Mouse (Mus musculus) naive thymus-derived CD4-positive, alpha-beta T cell, adult 2 months (primary cell): ENCODE measurements at regions not wholly inside any gene's neighbourhood (a gene's known extent, or its start where the extent isn't known, plus 50 kb on each side); places are given as distances from the start of the nearest gene placed in this dataset.

Experiments used
- DNase-seq: peaks from one replicate; pipeline ENCODE4 v3.0.0-alpha.2; 2011; ENCODE audit warnings: low read depth

DNA sequence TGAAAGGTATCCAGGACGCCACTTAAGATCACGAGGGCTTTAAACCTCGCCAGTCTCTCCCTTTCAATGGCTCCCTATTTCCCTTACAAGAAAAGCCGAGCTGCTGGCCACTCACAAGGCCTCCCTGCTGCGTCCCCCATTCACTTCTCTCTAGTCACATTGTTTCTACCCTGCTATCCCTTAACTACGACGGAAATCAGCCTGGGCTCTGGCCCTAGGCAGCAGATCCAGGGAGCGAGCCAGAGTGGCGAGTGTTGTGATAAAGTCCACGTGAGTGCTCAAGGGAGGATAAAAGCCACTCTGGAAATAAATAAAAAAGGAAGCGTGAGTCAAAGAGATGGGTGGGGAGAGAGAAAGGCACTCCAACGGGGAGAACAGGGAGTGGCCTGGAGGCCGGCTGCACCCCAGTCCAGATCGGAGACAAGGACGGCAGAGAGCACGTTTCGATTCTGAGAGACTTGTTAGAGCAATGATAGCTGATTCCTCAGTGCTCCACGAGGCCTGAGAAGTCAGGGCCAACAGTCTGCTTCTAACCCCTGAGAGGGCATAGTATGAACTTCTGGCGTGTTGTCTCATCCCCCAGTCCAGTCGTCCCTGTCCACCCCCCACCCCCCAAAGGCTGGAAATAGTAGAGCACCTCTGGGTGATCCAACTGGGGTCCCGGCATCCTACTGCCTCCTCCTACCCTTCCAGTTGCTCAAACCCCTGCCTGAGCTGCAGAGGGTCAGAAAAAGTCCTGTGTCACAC is 84.8 kb upstream of the Calm2 start:
- no peak for DNase-seq

DNA sequence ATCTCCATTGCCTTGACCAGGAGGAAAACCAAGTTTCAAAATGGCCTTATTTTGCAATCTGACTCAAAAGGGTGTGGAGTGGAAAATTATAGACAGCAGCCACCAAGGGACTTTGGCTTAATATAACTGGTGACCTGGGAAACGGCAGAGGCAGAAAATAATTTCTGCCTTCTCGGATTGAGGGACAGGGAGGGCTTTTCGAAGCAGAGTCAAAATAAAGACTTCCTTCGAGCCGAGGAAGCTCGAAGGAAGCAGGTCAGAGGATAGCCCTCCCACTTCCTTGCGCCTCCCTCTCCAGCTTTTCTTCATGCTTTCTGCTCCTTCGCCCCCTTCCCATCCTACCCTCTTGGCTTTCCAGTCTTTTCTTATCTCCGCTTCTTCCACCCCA is 85.4 kb upstream of the Calm2 start:
- DNase-seq, result no peak

DNA sequence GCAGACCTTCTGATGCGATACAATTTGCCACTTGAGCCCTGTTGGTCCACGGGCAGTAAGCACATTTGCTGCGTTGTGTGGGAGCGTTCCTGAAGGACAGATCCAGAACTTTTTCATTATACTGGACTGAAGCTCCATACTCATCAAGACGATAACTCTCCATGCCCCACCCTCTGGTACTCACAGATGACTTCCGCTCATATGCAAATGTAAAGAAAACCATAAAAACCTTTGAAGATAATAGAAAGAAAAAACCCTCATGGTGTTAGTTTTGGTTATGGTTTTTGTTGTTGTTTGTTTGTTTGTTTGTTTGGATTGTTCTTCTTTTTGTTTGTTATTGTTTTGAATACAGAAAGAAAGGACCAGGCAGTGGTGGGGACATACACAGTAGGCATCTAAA is 86.0 kb upstream of the Calm2 start:
- DNase-seq, result no peak

DNA sequence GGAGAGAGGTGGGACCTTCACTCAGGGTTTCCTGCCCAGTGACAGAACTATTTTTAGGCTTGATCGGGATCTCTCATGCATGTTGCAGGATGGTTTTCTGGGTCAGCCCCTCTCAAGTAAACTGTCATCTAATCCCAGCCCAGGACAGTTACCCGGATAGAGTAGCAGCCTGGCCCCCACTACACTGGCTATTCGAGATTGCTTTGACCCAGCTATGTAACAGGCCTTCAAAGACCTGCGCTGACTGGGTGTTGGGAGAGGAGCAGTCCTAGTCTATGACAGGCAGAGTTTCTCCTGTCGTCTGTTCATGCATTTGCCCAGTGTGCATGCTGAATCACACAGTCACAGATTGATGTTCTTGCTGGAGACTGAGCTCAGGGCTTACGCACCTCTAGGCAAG is 86.2 kb upstream of the Epcam start:
- no peak for DNase-seq

DNA sequence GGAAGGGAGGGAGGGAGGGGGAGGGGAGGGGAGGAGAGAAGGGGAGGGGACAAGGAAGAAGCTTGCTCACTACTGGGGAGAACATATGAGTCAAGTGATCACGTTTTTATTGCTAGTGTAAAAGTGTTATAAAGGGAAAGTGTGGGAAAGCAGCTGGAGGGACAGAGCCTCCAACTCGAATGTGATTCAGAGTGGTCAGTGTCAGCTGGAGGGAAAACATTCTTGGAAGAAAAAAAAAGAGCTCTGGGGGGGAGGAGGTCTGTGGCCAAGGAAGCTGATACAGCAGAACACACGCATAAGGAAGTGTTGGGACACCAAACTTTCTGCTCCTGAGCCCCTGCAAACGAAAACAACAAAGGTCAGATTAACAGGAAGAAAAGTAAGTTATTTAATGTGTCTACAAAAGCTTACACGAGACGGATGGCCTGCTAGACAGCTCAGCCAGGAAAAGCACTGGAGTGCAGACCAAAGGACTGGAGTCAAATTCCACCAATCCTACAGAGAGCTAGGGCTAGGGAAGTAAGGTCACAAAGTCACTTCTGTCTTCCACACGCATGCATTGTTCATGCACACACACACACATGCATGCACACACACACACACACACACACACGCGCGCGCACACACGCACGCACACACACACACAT is 85.1 kb upstream of the Epcam start:
- DNase-seq, result no peak

DNA sequence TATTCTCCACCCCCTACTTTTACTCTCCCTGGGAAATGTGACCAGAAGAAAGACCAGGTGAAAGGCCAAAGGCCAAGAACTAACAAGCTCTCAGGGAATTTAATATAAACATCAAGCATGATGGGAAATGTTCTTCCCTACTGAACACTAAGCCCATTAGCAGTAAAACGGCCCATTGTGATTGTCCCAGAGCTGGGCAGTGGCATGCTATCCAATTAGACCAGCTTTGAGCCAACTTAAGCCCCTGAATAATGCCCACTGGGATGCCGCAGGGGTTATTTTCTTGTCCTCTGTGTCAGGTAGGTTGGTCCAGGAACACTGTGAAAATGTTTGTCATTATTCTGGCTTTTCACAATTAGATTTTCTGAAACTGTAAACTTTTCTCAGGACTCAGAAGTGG is 81.2 kb upstream of the Epcam start:
- no peak for DNase-seq

DNA sequence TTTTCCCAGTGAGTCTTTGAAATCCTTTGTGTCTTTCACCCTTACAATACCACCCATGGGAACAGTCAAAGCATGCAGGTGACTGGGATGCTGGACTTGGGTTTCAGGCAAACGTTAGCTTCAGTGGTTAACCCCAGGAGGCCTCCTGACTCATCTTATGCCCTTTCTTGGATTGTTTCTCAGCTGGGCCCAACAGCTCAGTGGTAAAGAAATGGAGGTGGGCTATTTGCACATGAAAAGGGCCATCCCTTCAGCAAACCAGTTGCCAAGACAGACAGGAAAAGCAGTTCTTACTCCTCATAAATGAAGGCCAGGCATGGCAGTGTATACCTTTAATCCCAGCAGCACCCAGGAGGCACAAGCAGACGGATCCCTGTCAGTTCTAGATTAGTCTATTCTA is 77.4 kb upstream of the Epcam start:
- no peak for DNase-seq

DNA sequence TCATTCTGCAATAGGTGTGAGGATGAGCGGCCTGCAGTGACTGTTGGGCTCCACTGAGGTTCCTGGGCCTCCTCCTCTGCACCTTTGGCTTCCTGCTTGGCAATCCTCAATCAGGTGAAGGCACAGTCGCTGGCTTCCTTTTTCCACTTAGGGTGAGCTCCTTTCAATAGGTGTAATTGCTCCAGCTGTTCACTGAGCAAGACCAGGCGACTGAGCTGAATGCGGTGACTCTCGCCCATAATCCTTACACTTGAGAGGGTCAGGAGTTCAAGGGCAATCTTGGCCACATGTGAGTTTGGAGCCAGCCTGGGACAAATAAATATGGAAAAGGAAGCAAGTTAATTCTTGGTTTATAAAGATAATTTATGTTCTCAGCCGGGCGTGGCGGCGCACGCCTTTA is 76.1 kb upstream of the Epcam start:
- DNase-seq, result no peak

DNA sequence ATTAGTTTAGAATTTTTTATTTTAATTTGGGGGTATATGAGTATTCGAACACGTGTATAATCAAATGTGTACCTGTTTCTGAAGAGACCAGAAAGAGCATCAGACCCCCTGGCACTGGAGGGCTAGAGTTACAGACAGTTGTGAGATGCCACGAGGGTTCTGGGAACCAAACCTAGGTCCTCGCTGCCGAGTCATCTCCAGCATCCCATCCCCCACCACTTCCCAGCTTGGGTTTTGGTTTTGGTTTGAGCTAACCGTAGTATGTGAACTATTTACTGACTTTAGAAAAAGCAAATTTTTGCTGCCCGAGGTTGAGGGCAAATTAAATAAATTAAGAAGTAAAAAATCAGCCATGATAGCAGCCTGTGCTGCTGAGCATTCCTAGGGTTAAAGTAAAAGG is 74.9 kb upstream of the Epcam start:
- DNase-seq, result no peak

DNA sequence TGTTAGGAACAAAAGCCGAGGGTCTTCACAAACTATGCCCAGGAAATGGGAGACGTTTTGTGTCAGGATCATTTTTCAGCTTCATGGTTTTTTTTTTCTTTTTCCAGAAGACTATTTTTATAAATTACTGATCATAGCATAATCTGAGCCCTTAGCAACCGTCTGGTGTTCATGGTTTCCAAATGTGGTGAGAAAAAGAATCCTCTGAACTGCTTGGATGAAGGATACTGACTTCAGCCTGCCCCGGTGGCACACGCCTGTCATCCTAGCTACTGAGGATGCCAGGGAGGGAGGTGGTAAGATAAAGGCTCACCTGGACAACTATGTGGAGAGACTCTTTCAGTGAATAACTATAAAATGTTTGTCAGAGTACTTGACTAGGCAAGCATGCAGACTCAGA is 72.4 kb upstream of the Epcam start:
- DNase-seq, result no peak

DNA sequence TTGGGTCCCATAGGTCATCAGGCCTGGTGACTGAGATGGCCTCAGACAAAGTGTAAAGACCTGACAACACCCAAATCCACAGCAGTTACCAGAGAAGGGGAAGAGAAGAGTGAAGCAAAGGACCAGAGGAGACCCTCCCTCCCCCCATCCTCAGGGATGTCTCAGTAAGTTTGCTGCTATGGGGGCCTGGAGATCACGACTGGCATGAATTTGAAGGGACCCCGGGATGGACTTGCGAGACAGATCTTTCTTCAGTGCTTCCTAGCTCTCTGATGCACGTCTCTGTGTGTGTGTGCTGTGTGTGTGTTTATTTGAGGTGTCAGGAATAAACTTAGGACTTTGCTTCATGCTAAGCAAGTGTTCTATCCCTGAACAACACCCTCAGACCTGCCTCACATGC is 70.1 kb upstream of the Epcam start:
- no peak for DNase-seq

DNA sequence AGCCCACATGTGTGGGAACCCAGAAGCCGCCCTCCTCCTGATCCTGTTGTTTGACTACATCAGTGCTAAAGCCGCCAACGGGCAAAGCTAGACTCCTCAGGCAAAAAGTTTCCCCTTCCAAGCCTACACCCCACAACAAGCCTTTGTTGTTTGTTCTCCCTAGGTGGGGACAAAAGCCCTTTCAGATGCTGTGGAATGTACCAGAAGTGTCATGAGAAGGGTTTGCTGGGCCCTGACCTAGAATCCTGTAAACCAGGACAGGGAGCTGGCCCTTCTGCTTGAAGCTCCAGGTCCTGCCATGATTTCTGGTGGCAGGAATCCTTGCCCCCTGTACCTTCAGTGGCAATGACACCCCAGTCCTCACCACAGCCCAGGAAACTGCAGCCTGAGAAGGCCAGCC is 69.5 kb upstream of the Epcam start:
- no peak for DNase-seq

DNA sequence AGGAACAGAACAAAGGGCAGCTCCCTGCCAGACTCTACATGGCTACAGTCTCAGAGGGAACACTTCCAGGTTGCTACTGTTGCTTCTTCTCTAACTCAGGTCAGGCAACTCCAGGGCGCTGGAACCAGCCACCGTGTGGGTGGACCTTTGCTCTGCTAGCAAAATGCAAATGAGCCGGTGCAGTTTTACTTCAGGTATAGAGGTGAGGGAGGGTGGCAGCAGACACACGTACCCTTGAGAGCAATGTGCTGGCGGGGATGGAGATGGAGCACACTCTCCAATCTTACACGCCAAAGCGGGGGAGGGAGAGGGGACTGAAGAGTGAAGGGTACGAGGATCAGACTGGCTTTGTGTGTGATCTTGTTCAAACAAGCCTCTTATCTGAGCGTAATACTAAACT is 68.8 kb upstream of the Epcam start:
- DNase-seq, result no peak

DNA sequence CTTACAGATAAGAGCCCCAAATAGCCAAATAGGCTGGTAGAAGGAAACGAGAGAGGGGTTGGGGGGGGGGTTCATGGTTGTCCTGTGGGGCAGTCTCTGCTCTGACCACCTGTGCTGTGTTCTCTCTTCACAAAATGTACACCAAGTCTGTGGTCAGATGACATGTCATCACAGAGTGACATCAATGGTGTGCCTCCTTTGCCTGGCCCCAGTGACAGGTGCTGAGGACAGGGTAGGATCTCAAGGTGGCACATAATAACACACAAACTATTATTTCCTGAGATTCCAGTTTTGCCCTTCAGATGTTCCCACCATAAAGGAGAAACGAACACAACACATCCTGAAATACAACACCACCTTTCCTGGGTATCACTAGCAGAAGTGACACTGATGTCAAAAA is 68.3 kb upstream of the Epcam start:
- no peak for DNase-seq

DNA sequence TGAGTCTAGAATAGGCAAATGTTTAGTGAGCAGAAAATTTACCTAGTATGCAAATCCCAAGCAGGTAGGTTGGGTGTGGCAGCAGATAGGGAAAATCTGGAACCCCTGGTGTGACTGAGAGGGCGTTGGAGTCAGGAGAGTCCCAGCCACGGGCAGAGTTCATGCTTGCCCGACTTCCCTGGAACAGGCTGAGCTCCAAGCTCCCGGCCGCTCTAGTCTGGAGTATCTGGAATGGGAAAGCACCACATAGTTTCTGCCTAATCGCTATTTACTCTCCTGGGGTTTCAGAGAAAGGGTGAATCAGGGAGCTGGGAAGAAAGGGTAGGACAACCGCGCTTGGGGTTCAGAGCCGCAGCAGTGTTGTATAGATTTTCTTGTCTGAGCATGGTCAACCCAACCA is 65.8 kb upstream of the Epcam start:
- DNase-seq, result no peak

DNA sequence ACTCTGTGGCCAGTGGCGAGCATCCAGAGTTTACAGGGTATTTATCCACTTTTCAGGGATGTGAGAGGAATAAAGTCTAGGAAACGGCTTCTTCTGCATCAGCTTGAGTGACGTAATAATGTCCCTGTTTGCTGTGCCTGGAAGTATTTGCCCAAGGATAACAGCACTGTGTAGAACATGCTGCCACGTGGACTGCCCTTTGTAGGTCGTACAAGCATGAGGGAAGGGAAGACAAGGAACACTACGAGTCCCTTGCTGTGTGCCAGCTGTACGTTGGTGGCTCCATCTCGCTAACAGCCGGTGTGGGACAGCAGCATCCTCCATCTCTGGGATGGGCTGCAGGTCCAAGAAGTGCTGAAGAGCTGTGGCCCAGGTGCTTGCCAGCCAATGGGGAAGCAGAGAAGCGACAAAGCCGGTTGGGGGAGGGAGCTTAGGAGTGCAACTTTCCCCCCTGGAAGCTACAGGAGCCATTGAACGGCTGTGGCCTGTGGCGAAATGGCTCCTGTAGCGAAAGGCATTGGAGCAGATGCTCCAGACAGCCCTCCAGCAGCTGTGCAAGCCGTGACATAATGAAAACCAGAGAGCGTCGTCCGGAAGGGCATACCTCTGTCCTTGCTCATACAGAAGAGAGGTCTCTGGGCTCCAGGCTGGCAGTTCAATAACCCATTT is 65.0 kb upstream of the Epcam start:
- DNase-seq, result no peak

DNA sequence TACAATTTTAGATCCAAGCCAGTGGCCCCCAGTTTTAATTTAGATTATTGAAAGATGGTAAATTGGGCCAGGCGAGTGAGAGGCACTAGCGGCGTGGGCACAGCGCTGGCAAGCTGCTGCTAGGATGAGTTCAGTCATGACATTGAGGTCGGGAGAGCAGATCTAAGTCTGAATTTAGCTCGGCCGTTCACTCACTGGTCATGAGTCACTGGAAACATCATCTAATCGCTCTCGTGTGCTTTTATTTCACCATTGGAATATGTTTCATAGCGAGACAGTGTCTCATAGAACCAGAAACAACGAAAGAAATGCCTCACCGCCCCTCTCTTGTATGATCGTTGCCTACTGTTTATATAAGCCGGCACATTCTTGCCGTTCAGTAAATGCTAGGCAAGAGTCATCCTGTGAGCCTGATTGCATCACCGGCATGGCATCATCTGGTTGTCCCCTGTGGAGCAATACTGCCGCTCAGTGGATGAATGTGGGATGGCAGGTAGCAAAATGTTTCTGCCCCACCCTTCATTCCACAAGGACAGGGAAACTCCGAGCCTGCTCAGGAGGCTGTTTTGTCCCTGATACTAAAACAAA is 64.3 kb upstream of the Epcam start:
- peak; percentile 92 for DNase-seq

DNA sequence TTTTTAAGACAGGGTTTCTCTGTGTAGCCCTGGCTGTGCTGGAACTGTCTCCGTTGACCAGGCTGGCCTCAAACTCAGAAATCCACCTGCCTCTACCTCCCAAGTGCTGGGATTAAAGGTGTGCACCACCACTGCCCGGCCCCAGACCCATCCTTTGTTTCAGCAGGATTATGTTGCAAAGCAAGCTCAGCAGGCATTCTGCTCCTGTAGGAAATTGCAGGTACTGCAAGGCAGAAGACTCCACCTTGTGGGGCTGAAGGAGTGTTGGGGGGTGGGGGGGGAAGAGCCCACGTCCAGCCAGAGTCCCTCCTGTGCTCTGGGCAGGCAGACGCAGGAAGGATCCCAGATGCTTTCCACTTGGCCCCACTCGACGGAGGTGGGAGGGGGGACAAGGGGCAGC is 52.2 kb upstream of the Epcam start:
- no peak for DNase-seq

DNA sequence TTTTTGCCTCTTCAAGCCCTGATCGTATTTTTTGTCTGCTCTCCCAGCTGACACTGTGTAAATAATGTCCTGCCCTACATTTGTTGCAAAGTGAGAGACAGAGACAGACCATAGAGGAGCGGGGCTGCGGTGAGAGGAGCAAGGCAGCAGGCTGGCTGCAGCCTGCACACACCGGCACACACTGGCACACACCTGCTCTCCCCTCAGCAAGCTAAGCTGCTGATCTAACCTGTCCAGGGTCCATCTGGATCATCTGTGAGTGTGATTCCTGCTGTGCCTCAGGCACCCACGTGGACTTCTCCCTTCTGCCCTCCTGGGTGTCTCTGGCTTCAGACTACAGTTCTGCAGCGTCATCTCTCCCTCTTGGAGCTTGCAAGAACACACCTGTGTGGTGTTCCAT is 50.4 kb upstream of the Epcam start:
- no peak for DNase-seq
